Mouse (Mus musculus) limb, embryonic 13.5 days (tissue): ENCODE data around the gene Scrn1. TPM values are rescaled to one million over a fixed set of nuclear protein-coding genes. Genes with fewer than 3 reads are reported as not detected.

Experiments used
- ATAC-seq: fragments of 200-750 bp; cut with Nextera tagmentation; 2 replicates; pipeline ENCODE4 v1.8.0; 2017; ENCODE audit warnings: low read depth, moderate number of reproducible peaks, moderate TSS enrichment; ENCODE audit not compliant: low FRiP score
- H3K27ac ChIP-seq: fragments of 300-500 bp; sonication (generic); 2 replicates; pipeline ENCODE4 v1.5.1; 2015; ENCODE audit warnings: inconsistent platforms, mild to moderate bottlenecking, moderate library complexity
- H3K27me3 ChIP-seq: fragments of 300-500 bp; sonication (generic); 2 replicates; pipeline ENCODE4 v1.6.1; 2015; ENCODE audit warnings: mild to moderate bottlenecking, inconsistent platforms
- H3K36me3 ChIP-seq: fragments of 300-500 bp; sonication (generic); 2 replicates; pipeline ENCODE4 v1.6.1; 2015; ENCODE audit warnings: inconsistent platforms, mild to moderate bottlenecking, moderate library complexity
- H3K4me1 ChIP-seq: fragments of 300-500 bp; sonication (generic); 2 replicates; pipeline ENCODE4 v1.6.1; 2015; ENCODE audit warnings: inconsistent platforms
- H3K4me2 ChIP-seq: fragments of 300-500 bp; sonication (generic); replicated peaks from 2 replicates; pipeline ENCODE4 v1.6.1; 2015; ENCODE audit warnings: inconsistent platforms, mild to moderate bottlenecking, moderate library complexity
- H3K4me3 ChIP-seq: fragments of 300-500 bp; sonication (generic); 2 replicates; pipeline ENCODE4 v1.5.1; 2015; ENCODE audit warnings: moderate library complexity, mild to moderate bottlenecking, inconsistent platforms
- H3K9ac ChIP-seq: fragments of 300-500 bp; sonication (generic); 2 replicates; pipeline ENCODE4 v1.6.1; 2015; ENCODE audit warnings: mild to moderate bottlenecking, inconsistent platforms
- H3K9me3 ChIP-seq: fragments of 300-500 bp; sonication (generic); 2 replicates; pipeline ENCODE4 v1.6.1; 2016; ENCODE audit warnings: inconsistent platforms
- WGBS: fragments of 180-500 bp; shearing (Covaris S2); methylation state at CpG from one replicate; pipeline ENCODE4 v1.1.7; 2015; 5-methylcytosine and 5-hydroxymethylcytosine counted together
- polyA plus RNA-seq: library from polyadenylated mRNA; unstranded; fragments of >200 nt; fragmentation: Nextera tagmentation; extraction: Ambion mirVana; gene quantifications from 2 replicates; pipeline ENCODE4 v1.2.1, GENCODE M21; 2015

Scrn1 gene
- polyA plus RNA-seq, 1 experiment from 2014 or later: 13.0 TPM

- Histone ChIP-seq H3K4me1 (peaks cover 10% of the 10 kb centered on the region), H3K9ac (peak overlapping the region; percentile 50; the same call in 1 of the 2 replicates), H3K27ac (no peak overlapping the region), H3K4me2 (peak overlapping the region; percentile 69), H3K27me3 (peaks cover 55% of the 10 kb centered on the region), H3K36me3 (no peaks in the 10 kb centered on the region), H3K9me3 (no peaks in the 10 kb centered on the region), H3K4me3 (peak overlapping the region; percentile 37)
- 3% methylated on average over 23 of the region's 25 CpGs for WGBS
- ATAC-seq: no peak
These were observed 80.8 kb downstream of the Scrn1 start for GRCm38 (mm10) chr6:54485435-54485901.

- 17% methylated on average over 12 of the region's 12 CpGs for WGBS
- Histone ChIP-seq H3K36me3 (no peaks in the 10 kb centered on the region), H3K4me2 (peak overlapping the region; percentile 69), H3K9ac (0 out of 2 replicates have a peak overlapping the region, but pooled peaks have one; percentile 50), H3K27me3 (peaks cover 55% of the 10 kb centered on the region), H3K4me3 (peak overlapping the region; percentile 37), H3K9me3 (no peaks in the 10 kb centered on the region), H3K4me1 (peaks cover 10% of the 10 kb centered on the region), H3K27ac (no peak overlapping the region)
- ATAC-seq: no peak; the same call in 1 of the 2 replicates
These were observed 81.3 kb downstream of the Scrn1 start for GRCm38 (mm10) chr6:54485000-54485399.

GRCm38 (mm10) chr6:54481390-54482112 lies 84.7 kb downstream of the Scrn1 start:
- Histone ChIP-seq H3K36me3 (no peaks in the 10 kb centered on the region), H3K9me3 (0 out of 2 replicates have a peak, but pooled peaks cover 2% of the 10 kb centered on the region), H3K27ac (no peak overlapping the region), H3K9ac (no peak overlapping the region), H3K4me1 (peaks cover 13% of the 10 kb centered on the region), H3K27me3 (peaks cover 29% of the 10 kb centered on the region), H3K4me2 (no peak overlapping the region), H3K4me3 (no peak overlapping the region)
- no peak for ATAC-seq
- WGBS: 82% methylated on average over 15 of the region's 15 CpGs

GRCm38 (mm10) chr6:54478646-54479324 lies 87.5 kb downstream of the Scrn1 start:
- no peak overlapping the region for H3K4me2 ChIP-seq
- 0 out of 2 replicates have a peak, but pooled peaks cover 2% of the 10 kb centered on the region for H3K9me3 ChIP-seq
- WGBS: 70% methylated on average over 5 of the region's 5 CpGs
- H3K27ac ChIP-seq: no peak overlapping the region
- H3K4me1 ChIP-seq: peaks cover 14% of the 10 kb centered on the region
- H3K27me3 ChIP-seq: 0 out of 2 replicates have a peak, but pooled peaks cover 5% of the 10 kb centered on the region
- no peak overlapping the region for H3K9ac ChIP-seq
- no peak for ATAC-seq
- H3K36me3 ChIP-seq: no peaks in the 10 kb centered on the region
- no peak overlapping the region for H3K4me3 ChIP-seq

GRCm38 (mm10) chr6:54475926-54476667 lies 90.2 kb downstream of the Scrn1 start:
- peaks cover 14% of the 10 kb centered on the region for H3K4me1 ChIP-seq
- no peaks in the 10 kb centered on the region for H3K36me3 ChIP-seq
- no peak overlapping the region for H3K4me3 ChIP-seq
- H3K9me3 ChIP-seq: 0 out of 2 replicates have a peak, but pooled peaks cover 2% of the 10 kb centered on the region
- 0 out of 2 replicates have a peak, but pooled peaks cover 5% of the 10 kb centered on the region for H3K27me3 ChIP-seq
- H3K9ac ChIP-seq: no peak overlapping the region
- WGBS: 66% methylated on average over 19 of the region's 19 CpGs
- H3K4me2 ChIP-seq: no peak overlapping the region
- no peak overlapping the region for H3K27ac ChIP-seq
- no peak for ATAC-seq

- Histone ChIP-seq H3K9ac (no peak overlapping the region), H3K4me1 (peaks cover 18% of the 10 kb centered on the region), H3K4me2 (no peak overlapping the region), H3K27ac (no peak overlapping the region), H3K27me3 (peaks cover 8% of the 10 kb centered on the region; the same call in 1 of the 2 replicates), H3K4me3 (no peak overlapping the region), H3K36me3 (no peaks in the 10 kb centered on the region), H3K9me3 (no peaks in the 10 kb centered on the region)
- WGBS: 67% methylated on average over 8 of the region's 8 CpGs
- ATAC-seq: no peak
These were observed 93.2 kb downstream of the Scrn1 start for GRCm38 (mm10) chr6:54472846-54473715.

GRCm38 (mm10) chr6:54471866-54472265 lies 94.4 kb downstream of the Scrn1 start:
- no peak overlapping the region for H3K4me3 ChIP-seq
- H3K27me3 ChIP-seq: peaks cover 3% of the 10 kb centered on the region; the same call in 1 of the 2 replicates
- no peak overlapping the region for H3K9ac ChIP-seq
- no peaks in the 10 kb centered on the region for H3K36me3 ChIP-seq
- WGBS: 82% methylated on average over 7 of the region's 7 CpGs
- no peak overlapping the region for H3K27ac ChIP-seq
- no peak overlapping the region for H3K4me2 ChIP-seq
- H3K4me1 ChIP-seq: peaks cover 18% of the 10 kb centered on the region
- H3K9me3 ChIP-seq: no peaks in the 10 kb centered on the region
- ATAC-seq: no peak

- H3K4me2 ChIP-seq: no peak overlapping the region
- H3K9ac ChIP-seq: no peak overlapping the region
- H3K9me3 ChIP-seq: no peaks in the 10 kb centered on the region
- no peak for ATAC-seq
- H3K27ac ChIP-seq: no peak overlapping the region
- WGBS: 87% methylated on average over 3 of the region's 3 CpGs
- H3K4me1 ChIP-seq: peaks cover 3% of the 10 kb centered on the region; the same call in 1 of the 2 replicates
- H3K4me3 ChIP-seq: no peak overlapping the region
- H3K36me3 ChIP-seq: no peaks in the 10 kb centered on the region
- peaks cover 7% of the 10 kb centered on the region; the same call in 1 of the 2 replicates for H3K27me3 ChIP-seq
These were observed 98.9 kb downstream of the Scrn1 start for GRCm38 (mm10) chr6:54467371-54467770.

GRCm38 (mm10) chr6:54464926-54465325 lies 101.4 kb downstream of the Scrn1 start:
- ATAC-seq: no peak
- Histone ChIP-seq H3K4me1 (peaks cover 10% of the 10 kb centered on the region), H3K4me2 (no peak overlapping the region), H3K9ac (no peak overlapping the region), H3K9me3 (no peaks in the 10 kb centered on the region), H3K27me3 (peaks cover 11% of the 10 kb centered on the region; the same call in 1 of the 2 replicates), H3K27ac (no peak overlapping the region), H3K36me3 (no peaks in the 10 kb centered on the region), H3K4me3 (no peak overlapping the region)
- WGBS: 88% methylated on average over 4 of the region's 4 CpGs

- 69% methylated on average over 8 of the region's 8 CpGs for WGBS
- Histone ChIP-seq H3K27me3 (0 out of 2 replicates have a peak, but pooled peaks cover 7% of the 10 kb centered on the region), H3K4me1 (peaks cover 9% of the 10 kb centered on the region; the same call in 1 of the 2 replicates), H3K27ac (no peak overlapping the region), H3K4me3 (no peak overlapping the region), H3K9me3 (no peaks in the 10 kb centered on the region), H3K36me3 (no peaks in the 10 kb centered on the region), H3K9ac (no peak overlapping the region), H3K4me2 (no peak overlapping the region)
- no peak for ATAC-seq
These were observed 102.4 kb downstream of the Scrn1 start for GRCm38 (mm10) chr6:54463701-54464458.
